Mouse (Mus musculus): ENCODE measurements around the gene Celf1. TPM values are rescaled to one million over a fixed set of nuclear protein-coding genes. Genes with fewer than 3 reads are reported as not detected.

Gene Celf1
- total and polyA plus RNA-seq, 3 experiments = 46.2 to 212 (median 82.3) TPM

- Histone ChIP-seq H3K79me2 (ENCODE audit: control insufficient read depth, insufficient read depth, low read length, poor library complexity) (peaks cover 77% of the 10 kb centered on the region), H3K4me1 (ENCODE audit: control insufficient read depth in 1 of 2, insufficient read depth in 2 of 2, low read length in 2 of 2) (peaks cover 15 to 40% of the 10 kb centered on the region in 2 experiments), H3K27ac (ENCODE audit: control insufficient read depth, low read depth, low read length) (no peak overlapping the region), H3K4me3 (ENCODE audit: control insufficient read depth in 1 of 2, insufficient read depth in 1 of 2, low read depth in 2 of 2, low read length in 2 of 2) (no peak overlapping the region), H3K9me3 (replicated peaks; ENCODE audit: insufficient read depth, low read length) (no peaks in the 10 kb centered on the region), H3K36me3 (ENCODE audit: control insufficient read depth in 1 of 2, insufficient read depth in 2 of 2, low read length in 2 of 2) (peaks cover 16 to 50% of the 10 kb centered on the region in 2 experiments), H3K27me3 (ENCODE audit: control insufficient read depth in 1 of 2, insufficient read depth in 2 of 2, low read length in 2 of 2) (no peaks in the 10 kb centered on the region), H3K9ac (ENCODE audit: control insufficient read depth, low read depth, low read length, poor library complexity, severe bottlenecking) (no peak overlapping the region)
- DNase-seq (ENCODE audit: low read depth, low spot score) = no peak
- TF ChIP-seq BHLHE40 (IDR thresholded peaks at IDR 0.05; ENCODE audit: borderline replicate concordance, low read depth, low read length) (no peak), ZC3H11A (IDR thresholded peaks at IDR 0.05; ENCODE audit: low read depth, low read length) (no peak), ELF1 (IDR thresholded peaks at IDR 0.05; ENCODE audit: low read depth, low read length) (no peak), ZKSCAN1 (IDR thresholded peaks at IDR 0.05; ENCODE audit: low read depth, low read length) (no peak), E2F4 (IDR thresholded peaks at IDR 0.05; ENCODE audit: borderline replicate concordance, low read depth, low read length) (no peak), EP300 (IDR thresholded peaks at IDR 0.05; ENCODE audit: low read depth in 1 of 2, low read length in 2 of 2) (no peak), RCOR1 (IDR thresholded peaks at IDR 0.05; ENCODE audit: low read depth, low read length) (no peak), JUND (IDR thresholded peaks at IDR 0.05; ENCODE audit: low read depth, low read length) (no peak), MEF2A (IDR thresholded peaks at IDR 0.05; ENCODE audit: extremely low read depth, insufficient replicate concordance, low read depth, low read length, poor library complexity, severe bottlenecking) (no peak), TBP (IDR thresholded peaks at IDR 0.05; ENCODE audit: low read depth, low read length) (no peak), GATA1 (IDR thresholded peaks at IDR 0.05; ENCODE audit: low read depth, low read length) (no peak), USF1 (IDR thresholded peaks at IDR 0.05; ENCODE audit: low read depth, low read length) (no peak), TCF12 (IDR thresholded peaks at IDR 0.05; ENCODE audit: low read depth, low read length) (no peak), TAL1 (IDR thresholded peaks at IDR 0.05; ENCODE audit: low read length) (no peak), POLR2AphosphoS2 (IDR thresholded peaks at IDR 0.05; ENCODE audit: low read length) (no peak), ZNF384 (IDR thresholded peaks at IDR 0.05; ENCODE audit: low read depth, low read length) (no peak), MAZ (IDR thresholded peaks at IDR 0.05; ENCODE audit: low read depth, low read length) (no peak)
Observed at GRCm38 (mm10) chr2:90950149-90950548, 10.0 kb downstream of the Celf1 start.

- DNase-seq (ENCODE audit: low read depth, low spot score) = no peak
- H3K36me3 ChIP-seq (ENCODE audit: control insufficient read depth in 1 of 2, insufficient read depth in 2 of 2, low read length in 2 of 2) = peaks cover 18 to 50% of the 10 kb centered on the region in 2 experiments
- peaks cover 77% of the 10 kb centered on the region for H3K79me2 ChIP-seq (ENCODE audit: control insufficient read depth, insufficient read depth, low read length, poor library complexity)
Observed at GRCm38 (mm10) chr2:90950582-90951194, 10.5 kb downstream of the Celf1 start.

More at GRCm38 (mm10) chr2:90950582-90951194, 10.5 kb downstream of the Celf1 start:
- H3K4me1 ChIP-seq (ENCODE audit: control insufficient read depth in 1 of 2, insufficient read depth in 2 of 2, low read length in 2 of 2) = peaks cover 18 to 41% of the 10 kb centered on the region in 2 experiments
- no peaks in the 10 kb centered on the region for H3K27me3 ChIP-seq (ENCODE audit: control insufficient read depth in 1 of 2, insufficient read depth in 2 of 2, low read length in 2 of 2)
- no peak overlapping the region for H3K4me3 ChIP-seq (ENCODE audit: control insufficient read depth in 1 of 2, insufficient read depth in 1 of 2, low read depth in 2 of 2, low read length in 2 of 2)
- TF ChIP-seq SIN3A (IDR thresholded peaks at IDR 0.05; ENCODE audit: low read length) = no peak
- TF ChIP-seq USF2 (IDR thresholded peaks at IDR 0.05; ENCODE audit: borderline replicate concordance in 1 of 2, insufficient read depth in 1 of 2, low read depth in 1 of 2, low read length in 2 of 2) = no peak
- H3K27ac ChIP-seq (ENCODE audit: control insufficient read depth, low read depth, low read length) = peak overlapping the region; percentile 6; the same call in 1 of the 2 replicates
- H3K9me3 ChIP-seq (replicated peaks; ENCODE audit: insufficient read depth, low read length) = no peaks in the 10 kb centered on the region
- no peak overlapping the region for H3K9ac ChIP-seq (ENCODE audit: control insufficient read depth, low read depth, low read length, poor library complexity, severe bottlenecking)

Measured in MEL (cell line).